Mouse (Mus musculus) urinary bladder, postnatal 4 days (tissue): ENCODE results near the gene Hus1.

Experiments used
- DNase-seq, 2 experiments: peaks; one replicate each; pipeline ENCODE4 v3.0.0; 2021 to 2022; ENCODE audit warnings: low spot score in 2 of 2

Gene Hus1

DNA sequence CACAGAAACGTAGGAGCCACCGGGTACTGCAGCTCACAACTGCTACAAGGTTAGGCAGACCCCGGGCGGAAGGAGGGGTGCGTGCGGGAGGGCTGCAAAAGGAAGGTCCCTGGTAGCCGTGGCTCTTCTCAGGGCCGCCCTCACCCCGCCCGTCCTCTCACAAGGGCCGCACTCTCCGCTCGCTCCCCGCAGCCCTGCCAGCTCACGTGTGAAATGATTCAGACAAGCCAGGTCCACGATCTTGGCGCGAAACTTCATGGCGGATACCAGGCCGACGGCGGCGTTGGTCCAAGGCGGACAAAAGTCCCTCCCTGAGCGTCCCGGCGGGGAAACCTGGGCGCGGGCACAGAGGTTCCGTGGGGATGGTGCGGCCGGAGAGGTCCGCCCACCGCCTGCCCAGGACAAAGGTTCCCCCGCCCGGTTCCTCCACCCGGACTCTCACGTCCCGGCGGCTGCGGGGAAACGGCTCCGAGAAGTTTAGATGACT, at the start of gene Hus1:
TSS of gene Hus1 (minus strand) at position 339 of the 487 bp plus-strand sequence.
- DNase-seq = peak; percentile 81 to 88

DNA sequence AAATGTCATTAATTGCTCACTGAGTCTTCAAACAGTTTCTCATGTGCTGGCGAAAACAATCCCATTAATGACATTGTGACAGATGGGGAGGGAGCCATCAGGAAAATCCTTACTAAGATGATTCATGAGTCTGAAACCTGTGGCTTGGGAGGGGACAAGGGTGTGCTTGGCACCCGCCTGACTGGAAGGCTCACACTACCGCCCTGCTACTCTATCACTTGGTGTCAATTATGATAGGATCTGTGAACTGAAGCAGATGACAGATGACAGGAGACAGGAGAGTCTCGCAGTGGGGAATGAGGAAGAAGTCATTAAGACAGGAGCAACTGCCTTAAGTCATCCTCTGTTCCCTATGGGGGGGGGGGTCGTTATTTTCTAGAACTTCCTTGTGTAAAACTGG, 49.5 kb upstream of the Hus1 start:
- DNase-seq = no peak

DNA sequence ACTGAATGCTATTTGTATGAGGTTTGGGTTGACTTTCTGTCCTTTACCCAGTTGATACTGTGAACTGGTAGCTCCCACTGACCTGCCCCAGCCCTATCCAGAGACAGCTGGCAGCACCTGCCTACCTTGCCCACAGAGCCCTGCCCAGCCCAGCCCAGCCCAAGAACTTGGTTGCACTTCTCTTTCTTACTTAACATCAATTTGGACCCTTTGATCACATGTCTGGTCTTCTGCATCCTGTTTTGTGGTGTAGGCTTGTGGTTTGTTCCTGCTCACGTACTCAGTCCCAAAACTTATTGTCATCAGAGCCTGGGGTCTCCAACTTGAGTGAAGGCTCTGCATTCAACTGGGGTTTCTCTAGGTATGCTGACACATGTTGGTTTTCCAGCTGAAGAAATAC, 49.0 kb upstream of the Hus1 start:
- DNase-seq = no peak

DNA sequence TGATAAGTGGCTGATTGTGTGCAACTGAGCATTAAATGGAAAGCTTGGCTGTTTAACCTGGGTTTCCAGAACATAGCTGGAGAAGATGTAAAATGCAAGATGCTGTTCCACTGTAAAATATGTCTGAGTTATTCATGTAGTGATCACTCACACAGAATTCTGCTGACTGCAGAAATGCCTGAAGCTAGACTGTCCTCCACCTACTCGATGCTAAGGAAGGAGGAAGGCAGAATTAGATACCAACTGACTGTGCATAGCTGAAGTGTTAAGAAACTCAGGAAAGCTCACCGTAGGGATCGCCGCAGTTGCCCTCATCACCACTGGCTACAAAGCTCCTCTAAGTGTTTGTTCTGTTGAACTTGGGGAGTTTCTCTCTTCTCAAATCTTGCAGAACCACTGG, 46.7 kb upstream of the Hus1 start:
- no peak for DNase-seq

DNA sequence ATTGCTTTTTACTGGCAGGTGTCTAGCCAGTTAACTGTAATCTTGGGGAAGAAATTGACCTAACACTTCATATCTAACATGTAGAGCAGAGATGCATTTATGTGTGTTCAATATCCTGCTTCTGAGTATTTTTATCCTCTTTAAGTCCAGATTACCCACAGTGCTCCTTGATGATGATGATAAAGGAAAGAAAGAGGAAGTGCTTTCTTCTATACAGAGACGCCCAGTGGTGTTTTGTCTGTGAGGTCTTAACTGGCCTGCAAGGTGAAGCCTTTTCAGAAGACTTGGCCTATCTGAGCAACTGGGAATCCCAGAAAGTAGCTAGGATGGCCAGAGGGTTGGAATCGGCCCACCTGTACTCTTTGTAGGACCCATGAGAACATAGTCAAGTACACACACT, 45.9 kb upstream of the Hus1 start:
- no peak for DNase-seq

DNA sequence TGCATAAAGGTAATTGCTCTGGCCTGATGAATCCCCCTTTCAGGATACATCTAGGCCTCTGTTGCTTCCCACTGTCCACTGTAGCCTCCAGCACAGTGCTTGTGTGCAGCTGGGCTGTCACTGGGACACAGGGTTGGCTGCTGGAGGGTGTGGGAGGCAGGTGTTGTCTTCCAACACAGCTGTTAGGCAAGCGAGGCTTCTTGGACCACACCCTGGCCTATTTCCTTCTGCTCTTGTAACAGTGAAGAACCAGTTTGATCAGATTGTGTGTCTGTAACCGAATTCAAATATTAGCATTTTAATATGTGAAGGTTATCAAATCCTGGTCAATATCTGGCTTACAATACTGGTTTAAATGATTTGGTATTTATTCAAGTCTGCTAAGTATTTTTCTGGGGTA, 40.9 kb upstream of the Hus1 start:
- no peak for DNase-seq

DNA sequence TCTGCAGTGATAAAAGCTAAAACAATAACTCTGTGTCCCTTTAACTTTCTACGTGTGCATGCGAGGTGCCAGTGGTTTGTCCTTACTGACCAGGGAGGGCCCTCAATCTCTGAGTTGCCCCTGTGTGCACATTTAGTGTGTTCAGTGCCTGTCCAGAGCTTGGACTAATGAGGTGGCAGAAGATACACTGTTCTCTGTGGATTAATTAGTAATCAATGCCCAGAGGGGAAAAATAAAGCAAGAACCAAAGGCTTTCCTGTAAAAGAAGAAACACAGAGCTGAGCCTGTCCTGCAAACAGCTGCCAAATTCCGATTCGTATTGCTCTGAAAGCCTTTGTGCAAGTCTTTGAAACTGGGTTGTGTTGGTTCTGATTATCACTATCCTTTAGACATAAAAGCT, 39.2 kb upstream of the Hus1 start:
- no peak for DNase-seq

DNA sequence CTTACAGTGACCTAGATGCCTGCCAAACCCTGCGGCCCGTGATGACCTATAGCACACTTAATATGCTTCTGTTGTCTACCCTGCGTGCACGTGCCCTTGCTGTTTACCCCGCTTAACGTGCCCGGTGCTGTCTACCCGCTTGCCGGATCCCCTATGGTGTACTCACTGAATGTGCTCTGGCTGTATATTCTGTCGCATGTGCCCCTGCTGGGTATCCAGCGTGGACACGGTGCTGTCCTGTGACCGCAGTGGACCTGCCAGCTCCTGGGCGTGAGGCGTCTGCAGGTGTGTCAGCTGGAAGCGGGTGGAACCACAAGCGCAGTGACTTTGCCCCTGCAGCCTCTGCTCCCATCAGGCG, 37.7 kb upstream of the Hus1 start, which contains the start of gene Sun3:
TSS of gene Sun3 (minus strand) at position 289 of the 358 bp plus-strand sequence.
- DNase-seq = no peak

DNA sequence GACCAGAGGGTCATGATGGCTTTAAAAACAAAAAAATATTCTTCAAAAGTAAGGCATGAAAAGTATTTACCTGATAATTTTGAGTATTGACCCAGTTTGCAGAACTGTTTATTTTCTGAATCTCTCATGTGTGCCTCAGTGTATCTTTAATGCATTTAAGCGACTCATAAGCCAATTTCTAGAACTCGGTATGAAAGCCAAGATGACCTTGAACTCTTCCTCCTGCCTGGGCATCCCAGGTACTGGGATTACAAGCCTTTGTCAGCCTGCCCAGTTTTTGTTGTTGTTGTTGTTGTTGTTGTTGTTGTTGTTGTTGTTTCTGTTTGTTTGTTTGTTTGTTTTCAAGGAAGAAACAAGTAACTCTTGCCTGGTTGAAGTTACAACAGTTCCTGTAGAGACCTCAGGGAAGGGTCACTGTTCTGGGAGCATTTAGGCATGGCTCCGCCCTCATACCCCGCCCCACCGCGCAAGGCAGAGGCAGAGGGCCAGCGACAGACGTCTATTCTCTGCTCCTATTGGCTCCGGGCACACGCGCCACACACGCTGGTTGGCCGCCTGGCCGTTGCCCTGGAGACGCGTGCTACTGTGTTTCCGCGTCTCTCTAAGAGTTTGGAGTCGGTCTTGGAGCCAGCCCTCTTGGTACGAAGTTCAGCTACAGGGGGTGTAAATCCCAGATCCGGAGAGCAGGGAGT, 37.2 kb upstream of the Hus1 start, which contains the start of gene Gm11992:
TSS of gene Gm11992 (plus strand) at position 584 of the 692 bp plus-strand sequence.
- DNase-seq = peak; percentile 74 to 84

DNA sequence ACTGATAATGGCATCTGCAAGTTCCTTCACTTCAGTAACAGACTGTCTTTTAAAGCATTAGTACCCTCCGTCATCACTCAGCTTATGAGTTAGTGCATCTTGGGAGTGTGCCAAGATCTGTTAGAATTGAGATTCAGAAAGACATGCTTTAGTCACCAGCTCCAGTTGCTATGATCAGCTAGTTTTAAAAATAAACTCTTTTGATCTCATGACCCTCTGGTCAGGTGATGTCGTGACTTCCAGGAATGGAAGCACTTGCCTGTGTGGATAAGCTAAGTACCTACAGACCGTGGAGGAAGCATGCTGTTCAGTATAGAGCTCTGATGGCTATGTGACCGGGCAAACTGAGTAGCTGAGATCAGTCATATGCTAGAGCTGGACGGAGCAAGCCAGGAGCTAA, 36.1 kb upstream of the Hus1 start:
- no peak for DNase-seq

DNA sequence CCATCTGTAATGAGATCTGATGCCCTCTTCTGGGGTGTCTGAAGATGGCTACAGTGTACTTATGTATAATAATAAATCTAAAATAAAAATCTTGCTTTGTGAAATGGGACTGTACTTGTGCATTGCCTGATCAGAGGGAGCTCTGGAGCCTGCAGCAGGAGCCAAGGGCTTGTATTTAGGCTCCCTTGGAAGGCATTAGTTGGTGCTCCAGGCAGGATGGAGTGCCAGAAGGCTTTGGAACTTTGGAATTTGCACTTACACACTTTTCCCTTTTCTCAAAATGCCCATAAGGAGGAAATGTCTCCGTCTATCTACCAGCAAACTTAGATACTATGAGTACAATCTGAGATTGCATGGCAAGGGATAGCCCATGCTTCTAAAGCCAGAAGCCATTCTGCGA, 35.6 kb upstream of the Hus1 start:
- no peak for DNase-seq

DNA sequence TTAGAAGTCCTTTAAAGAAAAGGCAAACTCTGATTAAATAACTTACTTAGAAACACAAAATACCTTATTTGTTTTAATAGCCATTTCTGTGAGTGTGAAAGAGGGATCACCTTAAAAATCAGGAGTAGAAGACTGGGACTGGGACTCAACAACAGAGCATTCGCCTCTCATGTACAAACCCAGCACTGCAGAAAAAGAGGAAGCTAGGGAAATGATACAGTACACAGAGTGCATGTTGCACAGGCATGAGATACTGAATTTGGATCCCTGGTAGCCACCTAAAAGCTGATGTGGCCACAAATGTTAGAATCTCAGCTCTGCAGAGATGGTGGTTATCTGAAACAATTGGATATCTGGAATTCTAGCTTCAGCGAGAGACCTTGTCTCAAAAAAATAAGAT, 20.5 kb upstream of the Hus1 start:
- DNase-seq = no peak

DNA sequence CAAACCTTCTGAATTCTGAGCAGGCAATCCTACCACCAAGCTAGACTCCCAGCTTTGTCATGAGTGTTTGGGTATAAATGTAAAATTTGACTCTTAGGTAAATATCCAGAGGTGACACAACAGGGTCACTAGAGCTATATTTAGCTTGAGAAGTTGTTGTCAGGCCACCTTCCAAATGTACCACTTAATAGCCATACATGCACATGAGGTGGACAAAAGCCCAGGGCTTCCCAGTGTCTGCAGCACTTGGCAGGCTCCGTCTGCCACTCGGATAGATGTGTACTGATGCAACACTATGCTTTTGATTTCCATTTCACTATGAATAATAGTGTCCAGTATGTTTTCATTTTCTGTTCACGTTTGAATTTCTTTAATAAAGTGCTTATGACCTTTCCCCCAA, 14.2 kb upstream of the Hus1 start:
- no peak for DNase-seq

DNA sequence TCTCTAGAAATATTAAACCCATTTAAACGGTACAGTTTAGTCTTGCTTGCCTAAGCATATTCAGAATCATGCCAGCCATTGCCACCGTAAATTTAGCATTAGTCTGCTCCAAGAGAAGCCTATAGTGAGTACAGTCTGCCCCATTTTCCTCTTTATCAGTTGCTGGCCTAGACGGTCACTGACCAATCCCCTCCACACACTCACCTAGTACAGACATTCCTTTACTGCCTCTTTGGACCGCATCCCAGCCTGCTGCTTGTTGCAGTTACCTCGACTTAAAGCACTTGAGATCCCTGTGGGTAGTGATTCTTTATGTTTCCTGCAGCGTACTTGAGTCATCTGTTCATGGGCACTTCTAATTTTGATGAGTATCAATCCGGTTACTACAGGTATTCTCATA, 13.8 kb upstream of the Hus1 start:
- no peak for DNase-seq

DNA sequence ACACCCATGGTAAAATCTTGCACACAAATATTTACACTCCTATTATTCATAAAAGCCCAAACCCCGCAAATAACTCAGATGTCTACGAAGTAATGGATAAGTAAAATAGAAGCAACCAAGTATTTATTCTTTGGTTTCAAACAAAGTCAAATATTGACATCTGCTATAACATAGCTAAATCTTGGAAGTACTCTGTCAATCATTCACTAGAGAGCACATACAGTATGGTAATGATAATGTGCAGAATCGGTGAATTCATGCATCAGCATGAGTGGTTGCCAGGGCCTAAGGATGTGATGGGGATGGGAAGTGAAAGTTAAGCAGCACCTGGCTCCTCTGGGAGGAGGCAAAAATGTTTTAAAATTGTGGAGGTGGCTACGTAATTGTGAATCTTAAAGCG, 9.2 kb upstream of the Hus1 start:
- no peak for DNase-seq

DNA sequence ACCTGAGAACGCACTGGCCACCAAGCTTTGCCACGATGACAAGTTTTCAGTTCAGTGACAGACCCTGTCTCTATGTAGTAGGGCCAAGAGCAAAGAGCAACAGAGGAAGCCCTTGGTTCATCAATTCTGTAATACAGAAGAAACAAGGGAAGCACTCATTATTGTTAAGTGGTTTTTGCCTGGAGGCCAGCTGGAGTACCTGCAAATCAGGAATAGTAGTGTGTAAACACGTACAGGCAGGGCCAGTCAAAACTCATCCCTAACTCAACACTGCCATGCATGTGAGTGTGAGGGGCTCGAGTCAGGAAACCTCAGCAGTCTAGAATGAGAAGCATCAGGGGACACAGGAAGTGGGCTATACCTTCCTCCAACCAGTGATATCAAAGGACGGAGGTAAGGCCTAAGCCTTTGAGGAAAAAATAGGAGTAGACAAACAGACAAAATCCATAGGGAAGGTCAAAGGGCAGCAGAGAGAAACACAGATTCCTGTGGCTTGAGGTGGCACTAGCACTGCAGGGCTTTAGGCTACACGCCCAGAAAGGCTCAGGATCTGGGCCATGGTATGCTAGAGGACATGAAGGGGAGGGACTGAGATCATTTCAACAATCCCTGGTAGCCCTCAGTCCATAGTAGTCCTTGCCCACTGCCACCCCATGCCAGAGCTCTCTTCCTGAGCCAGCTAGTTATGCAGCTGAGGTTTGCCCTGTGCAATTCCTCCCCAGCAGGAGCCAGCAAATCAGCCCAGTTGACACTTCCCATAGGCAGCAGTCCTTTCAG, 7.7 kb upstream of the Hus1 start:
- no peak for DNase-seq

DNA sequence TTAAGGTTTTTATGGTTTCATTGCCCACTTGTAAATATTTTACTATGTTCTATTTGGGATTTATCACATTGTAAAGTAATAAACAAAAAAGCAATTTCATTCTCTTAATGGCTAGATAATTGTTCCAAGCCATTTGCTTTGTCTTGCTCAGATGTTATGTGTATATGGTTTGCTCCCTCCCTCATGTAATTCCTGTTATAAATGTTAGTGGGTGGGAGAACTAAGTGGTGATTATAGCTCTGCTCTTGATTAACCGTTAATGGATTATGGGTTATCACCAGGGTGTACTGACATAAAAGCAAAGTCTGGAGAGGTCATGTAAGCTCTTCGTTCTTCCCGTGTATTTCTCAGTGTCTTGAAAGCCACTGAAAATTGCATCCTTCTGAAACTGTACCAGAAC, 3.7 kb upstream of the Hus1 start:
- DNase-seq = no peak

DNA sequence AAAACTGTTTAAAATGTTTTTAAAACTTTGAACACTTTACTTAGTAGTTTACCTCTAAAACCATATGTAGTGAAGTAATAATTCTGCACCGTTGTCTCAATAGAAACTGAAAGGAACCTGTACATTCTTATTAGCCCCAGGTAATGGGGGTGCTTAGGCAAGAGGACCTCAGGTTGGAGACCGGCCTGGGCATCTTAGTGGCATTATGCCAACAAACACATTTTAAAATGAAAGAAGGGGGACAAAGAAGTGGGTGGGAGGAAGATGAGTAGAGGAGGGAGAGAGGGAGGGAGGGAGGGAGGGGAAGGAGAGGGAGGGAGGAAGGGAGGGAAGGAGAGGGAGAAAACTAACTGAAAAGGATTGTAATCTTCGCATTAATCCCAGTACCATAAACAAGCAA, 357 bp upstream of the Hus1 start:
- no peak for DNase-seq

DNA sequence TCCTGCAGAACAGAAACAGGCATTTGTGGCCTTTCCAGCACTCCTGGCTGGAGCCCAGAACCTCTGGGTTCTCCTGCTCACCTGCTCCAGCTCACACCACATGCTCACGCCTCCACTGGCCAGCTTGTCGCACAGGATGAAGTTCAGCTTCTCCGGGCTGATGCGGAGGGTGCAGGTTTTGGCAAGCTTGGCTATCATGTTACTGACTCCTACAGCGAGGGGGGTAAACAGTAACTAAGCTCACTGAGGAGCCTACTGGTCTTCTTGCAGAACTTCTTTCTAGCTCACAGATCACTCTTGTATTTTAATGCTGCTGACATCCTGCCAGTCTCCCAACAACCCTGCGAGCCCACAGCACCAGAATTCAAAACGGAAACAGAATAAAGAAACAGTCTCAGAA, 575 bp downstream of the Hus1 start:
- DNase-seq = peak in 1 of 2 experiments; percentile 25

DNA sequence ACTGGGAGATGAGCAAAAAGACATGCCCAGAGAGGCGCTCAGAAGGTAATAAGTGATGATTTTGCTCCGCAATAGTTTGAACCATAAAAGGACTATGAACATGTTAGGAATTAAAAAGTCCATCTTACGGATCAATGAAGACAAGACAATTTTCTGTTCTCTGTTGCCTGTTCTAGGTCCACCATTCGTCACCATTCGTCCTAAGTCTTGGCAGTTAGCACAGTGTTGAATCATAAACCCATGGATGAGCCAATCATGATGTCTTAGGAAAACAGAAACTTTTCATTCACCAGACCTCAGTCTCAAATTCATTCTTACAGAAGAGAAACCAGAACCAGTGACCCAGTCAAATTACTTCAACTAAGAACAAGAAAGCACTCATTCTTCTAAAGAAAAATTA, 2.2 kb downstream of the Hus1 start:
- DNase-seq = no peak

DNA sequence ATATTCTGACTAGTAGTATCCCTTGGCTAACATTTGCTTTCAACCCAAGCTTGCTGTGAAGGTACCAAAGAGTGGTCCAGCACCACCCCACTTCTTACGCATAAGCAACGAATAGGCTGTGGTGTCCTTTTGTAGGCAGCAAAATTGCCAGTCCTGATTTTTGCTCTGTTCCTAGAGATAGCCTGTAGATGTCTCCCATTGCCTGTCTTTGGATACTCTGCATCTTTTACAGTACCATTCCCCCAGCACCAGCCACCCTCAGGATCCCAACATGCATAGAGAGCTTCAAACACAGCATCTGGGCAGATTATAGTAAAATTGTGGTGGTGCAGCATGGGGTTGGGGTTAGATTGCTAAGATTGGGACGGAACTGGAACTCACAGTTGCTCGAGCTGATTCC, 22.9 kb downstream of the Hus1 start:
- no peak for DNase-seq

DNA sequence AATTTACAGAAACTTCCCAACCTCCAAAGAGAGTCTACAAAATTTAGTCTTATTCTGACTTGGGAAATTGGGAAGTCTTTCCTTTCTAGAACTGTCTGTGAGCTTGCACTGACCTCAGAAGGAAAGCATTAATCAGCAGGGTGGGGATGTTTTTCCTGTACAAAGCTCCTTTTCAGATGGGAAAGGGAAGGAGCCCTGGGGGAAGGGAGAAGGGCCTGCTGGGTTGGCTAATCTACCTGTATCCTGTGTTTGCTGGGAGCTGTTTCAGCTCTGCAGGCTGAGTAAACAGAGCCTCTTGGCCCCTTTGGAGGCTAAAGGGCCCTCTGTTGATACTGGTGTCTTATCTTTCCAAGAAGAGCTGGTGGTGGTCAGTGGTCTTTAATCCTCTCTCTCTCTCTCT, 24.9 kb downstream of the Hus1 start:
- DNase-seq = no peak

DNA sequence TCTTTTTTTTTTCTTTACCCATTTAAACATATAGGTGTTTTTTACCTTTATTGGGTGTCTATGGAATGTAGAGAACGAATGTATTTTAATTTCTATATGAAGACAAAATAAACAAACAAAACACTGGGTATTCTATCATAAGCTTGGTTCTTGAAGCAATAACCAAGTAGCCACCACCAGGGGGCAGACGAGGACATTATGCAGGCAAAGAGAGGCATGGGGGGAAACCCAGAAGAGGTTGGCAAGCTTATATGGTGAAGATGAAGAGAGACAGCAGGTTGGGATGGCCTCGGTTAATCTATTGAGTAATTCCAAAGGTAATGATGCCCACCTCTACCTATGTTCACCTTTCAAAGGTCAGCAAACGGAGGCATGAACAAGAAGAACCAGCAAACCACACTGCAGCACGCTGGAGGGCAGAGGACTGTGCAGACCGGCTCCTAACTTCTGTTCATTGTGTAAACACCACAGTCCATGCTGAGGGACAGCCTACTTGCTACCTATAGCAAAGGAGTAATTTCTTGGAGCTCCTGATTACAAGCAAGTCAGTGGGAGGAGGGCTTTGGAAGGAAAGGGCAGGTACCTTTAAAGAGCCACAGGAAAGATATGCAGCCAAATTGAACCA, 27.6 kb downstream of the Hus1 start:
- DNase-seq = peak; percentile 37 to 82
